Mouse (Mus musculus) ES-E14 (cell line): ENCODE measurements at regions not wholly inside any gene's neighbourhood (a gene's known extent, or its start where the extent isn't known, plus 50 kb on each side); places are given as distances from the start of the nearest gene placed in this dataset.

Experiments used
- DNase-seq: peaks from one replicate; pipeline ENCODE4 v3.0.0-alpha.2; 2013; ENCODE audit warnings: low read depth, low spot score
- H3K27ac ChIP-seq: 2 replicates; pipeline ENCODE4 v1.5.1; 2012; ENCODE audit warnings: low read depth, mild to moderate bottlenecking, low read length, moderate library complexity, mixed read lengths; ENCODE audit not compliant: poor library complexity, insufficient read depth, severe bottlenecking
- H3K36me3 ChIP-seq: 2 replicates; pipeline ENCODE4 v1.6.1; 2012; ENCODE audit warnings: mild to moderate bottlenecking, low read length, moderate library complexity, mixed read lengths; ENCODE audit not compliant: control insufficient read depth, poor library complexity, insufficient read depth, severe bottlenecking
- H3K4me1 ChIP-seq, 2 experiments: fragments of 150-350 bp in 1 of 2; sonication (generic) in 1 of 2; 2 replicates each; pipeline ENCODE4 v1.6.1; 2012; ENCODE audit warnings: low read length in 2 of 2, mild to moderate bottlenecking in 1 of 2, mixed read lengths in 1 of 2; ENCODE audit not compliant: control insufficient read depth in 2 of 2, insufficient read depth in 2 of 2, poor library complexity in 1 of 2
- H3K4me3 ChIP-seq, 2 experiments: fragments of 150-350 bp in 1 of 2; sonication (generic) in 1 of 2; 2 replicates each; pipeline ENCODE4 v1.5.1; 2012; ENCODE audit warnings: low read length in 2 of 2, low read depth in 1 of 2, mild to moderate bottlenecking in 1 of 2, mixed read lengths in 1 of 2; ENCODE audit not compliant: insufficient read depth in 1 of 2, poor library complexity in 1 of 2, severe bottlenecking in 1 of 2
- H3K9ac ChIP-seq: 2 replicates; pipeline ENCODE4 v1.6.1; 2012; ENCODE audit warnings: low read depth, mild to moderate bottlenecking, low read length, mixed read lengths; ENCODE audit not compliant: poor library complexity, insufficient read depth, severe bottlenecking
- H3K9me3 ChIP-seq: fragments of 150-350 bp; sonication (generic); 2 replicates; pipeline ENCODE4 v1.6.1; 2012; ENCODE audit warnings: low read depth, mild to moderate bottlenecking, low read length; ENCODE audit not compliant: control insufficient read depth, insufficient read depth
- CHD2 ChIP-seq: IDR thresholded peaks from 2 replicates; pipeline ENCODE4 v1.6.1; 2014; ENCODE audit warnings: mild to moderate bottlenecking, low read depth, low read length, inconsistent platforms
- HCFC1 ChIP-seq: IDR thresholded peaks from 2 replicates; pipeline ENCODE4 v1.6.1; 2012; ENCODE audit warnings: low read length, inconsistent platforms, borderline replicate concordance; ENCODE audit not compliant: insufficient read depth
- MAFK ChIP-seq: IDR thresholded peaks from 2 replicates; pipeline ENCODE4 v1.6.1; 2014; ENCODE audit warnings: mild to moderate bottlenecking, low read depth, low read length, inconsistent platforms; ENCODE audit not compliant: insufficient read depth
- ZC3H11A ChIP-seq: IDR thresholded peaks from 2 replicates; pipeline ENCODE4 v1.6.1; 2012; ENCODE audit warnings: low read depth, mild to moderate bottlenecking, inconsistent platforms, low read length, borderline replicate concordance
- ZNF384 ChIP-seq: IDR thresholded peaks from 2 replicates; pipeline ENCODE4 v1.6.1; 2012; ENCODE audit warnings: low read depth, low read length, inconsistent platforms
- in situ Hi-C, 2 experiments: fragments of 600-800 bp; cut with MboI; formaldehyde crosslinking; loops; one replicate each; pipeline ENCODE4 v1.15.1; 2025; ENCODE audit warnings: low sequenced_read_pairs in 2 of 2, inconsistent platforms in 1 of 2; ENCODE audit not compliant: unreplicated experiment in 2 of 2

DNA sequence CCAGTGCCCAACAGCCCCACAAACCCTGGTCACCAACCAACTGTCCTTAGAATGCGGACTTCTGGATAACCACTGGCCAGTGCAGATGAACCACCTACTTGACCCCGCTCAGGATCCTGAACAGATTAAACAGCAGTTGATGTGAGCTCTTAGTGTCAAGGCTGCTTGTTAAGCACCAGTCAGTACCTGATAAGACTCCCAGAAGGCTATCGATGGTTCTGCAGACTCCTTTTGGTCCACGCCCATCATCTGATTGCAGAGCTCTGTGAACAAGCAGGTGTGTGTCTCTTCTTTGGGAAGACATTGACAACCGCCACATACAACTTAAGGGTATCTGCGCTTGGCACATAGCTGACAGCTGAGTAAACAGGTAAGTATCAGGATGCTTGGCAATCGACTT lies 348.0 kb downstream of the Sox9 start:
- in situ Hi-C loops: no loop called here
- H3K4me3 ChIP-seq: no peak overlapping the region
- TF ChIP-seq HCFC1: no peak
- TF ChIP-seq ZNF384: no peak
- no peak for TF ChIP-seq ZC3H11A
- no peak for TF ChIP-seq MAFK

DNA sequence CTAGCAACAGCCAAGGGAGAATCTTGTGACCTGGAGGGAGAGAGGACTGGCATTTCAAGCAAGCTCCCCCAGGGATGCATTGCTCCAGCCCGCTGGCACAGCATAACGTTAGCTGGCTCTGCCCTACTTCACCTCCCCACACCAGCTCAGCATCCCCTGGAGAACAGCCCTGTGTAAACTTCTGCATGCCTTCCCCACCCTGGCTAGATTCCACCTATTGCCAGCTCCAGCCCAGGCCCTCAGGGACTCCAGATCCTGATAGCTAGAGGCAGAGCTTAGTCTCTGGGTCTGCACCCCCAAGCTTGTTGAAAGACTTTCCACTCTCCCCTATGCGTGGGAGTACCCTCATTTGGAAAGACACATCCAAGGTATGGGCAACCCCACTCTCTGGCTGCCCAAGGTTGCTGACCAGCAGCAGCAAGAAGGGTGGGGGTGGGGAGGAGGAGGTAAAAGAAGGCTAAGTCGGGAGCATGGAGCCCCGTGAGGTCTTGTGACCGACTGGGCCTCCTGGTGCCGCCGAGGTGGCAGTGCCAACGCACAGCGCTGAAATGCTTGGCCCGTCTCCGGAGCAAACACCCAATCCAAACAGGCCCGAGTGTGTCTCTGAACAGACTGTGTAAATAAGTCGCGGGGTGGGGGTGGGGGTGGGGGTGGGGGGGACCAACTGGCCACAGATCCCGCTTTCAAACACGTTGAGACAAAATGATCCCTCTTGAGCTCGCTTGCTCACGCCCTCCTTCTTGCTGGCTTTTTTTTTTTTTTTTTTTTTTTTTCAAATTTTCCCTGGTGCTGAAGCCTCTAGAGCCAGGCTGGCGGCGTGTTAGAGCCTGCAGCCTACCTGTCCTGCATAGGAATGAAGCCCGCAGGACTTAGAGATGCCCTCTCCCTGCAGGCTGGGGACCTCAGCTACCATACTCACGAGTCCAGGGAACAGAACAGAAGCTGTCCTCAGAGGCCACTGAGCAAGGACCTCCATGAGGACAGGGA lies 350.3 kb downstream of the Sox9 start:
- TF ChIP-seq MAFK (no peak), ZC3H11A (no peak), ZNF384 (peak; percentile 64; the same call in 1 of the 2 replicates), HCFC1 (no peak), CHD2 (no peak)
- Histone ChIP-seq H3K27ac (no peak overlapping the region), H3K4me1 (no peaks in the 10 kb centered on the region), H3K36me3 (no peaks in the 10 kb centered on the region), H3K4me3 (no peak overlapping the region), H3K9ac (no peak overlapping the region), H3K9me3 (no peaks in the 10 kb centered on the region)
- DNase-seq: no peak
- in situ Hi-C loops: no loop called here

More for the DNA sequence above, 348.0 kb downstream of the Sox9 start:
- DNase-seq: no peak
- Histone ChIP-seq H3K36me3 (no peaks in the 10 kb centered on the region), H3K4me1 (no peaks in the 10 kb centered on the region), H3K27ac (no peak overlapping the region), H3K9ac (no peak overlapping the region), H3K9me3 (no peaks in the 10 kb centered on the region)

DNA sequence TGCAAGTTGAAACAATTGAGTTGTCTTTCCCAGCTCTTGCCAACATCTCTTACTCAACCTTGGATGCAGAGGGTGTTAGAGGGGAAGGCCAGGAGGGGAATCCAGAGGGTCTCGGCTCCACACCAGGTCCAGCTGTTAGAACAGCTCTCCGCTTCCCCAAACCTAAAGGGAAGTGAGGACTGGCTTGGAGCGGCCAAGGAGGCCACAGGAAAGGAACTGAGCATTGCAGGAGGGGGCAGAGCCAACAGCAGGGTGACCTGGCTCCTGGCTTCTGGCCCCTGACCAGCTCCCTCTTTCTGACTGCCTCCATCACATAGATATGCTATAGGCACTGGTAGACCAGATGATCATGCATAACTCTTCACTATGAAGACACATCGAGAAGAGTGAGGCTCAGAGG lies 351.4 kb downstream of the Sox9 start:
- no peaks in the 10 kb centered on the region for H3K4me1 ChIP-seq
- H3K27ac ChIP-seq: no peak overlapping the region
- TF ChIP-seq ZNF384 (no peak), ZC3H11A (no peak), MAFK (no peak), HCFC1 (no peak), CHD2 (no peak)
- in situ Hi-C loops: no loop called here
- no peaks in the 10 kb centered on the region for H3K36me3 ChIP-seq
- no peaks in the 10 kb centered on the region for H3K9me3 ChIP-seq
- no peak for DNase-seq
- no peak overlapping the region for H3K4me3 ChIP-seq
- H3K9ac ChIP-seq: no peak overlapping the region

DNA sequence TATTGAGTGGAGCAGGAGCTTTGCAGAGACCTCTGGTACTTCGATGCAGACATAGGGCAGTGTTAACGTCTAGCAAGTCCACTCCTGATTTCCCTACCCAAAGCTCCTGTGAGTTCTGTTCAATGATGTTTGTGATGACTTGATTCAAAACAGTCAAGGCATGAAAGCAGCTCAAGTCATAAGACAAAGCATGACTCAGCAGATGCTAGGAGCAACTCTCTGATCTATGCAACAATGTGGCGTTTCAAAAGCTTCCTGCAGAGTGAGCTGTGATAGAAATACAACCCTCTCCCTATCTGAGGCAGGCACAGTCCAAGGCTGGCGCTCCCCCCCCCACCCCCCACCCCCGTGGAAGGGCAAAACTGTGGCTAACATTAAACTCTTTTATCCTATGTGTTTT lies 353.2 kb downstream of the Sox9 start:
- in situ Hi-C loops: no loop called here
- no peak overlapping the region for H3K4me3 ChIP-seq
- no peak overlapping the region for H3K9ac ChIP-seq
- no peaks in the 10 kb centered on the region for H3K4me1 ChIP-seq
- TF ChIP-seq ZC3H11A (no peak), HCFC1 (no peak), MAFK (peak; percentile 72)
- no peaks in the 10 kb centered on the region for H3K9me3 ChIP-seq
- no peak for DNase-seq
- no peak overlapping the region for H3K27ac ChIP-seq
- no peaks in the 10 kb centered on the region for H3K36me3 ChIP-seq

DNA sequence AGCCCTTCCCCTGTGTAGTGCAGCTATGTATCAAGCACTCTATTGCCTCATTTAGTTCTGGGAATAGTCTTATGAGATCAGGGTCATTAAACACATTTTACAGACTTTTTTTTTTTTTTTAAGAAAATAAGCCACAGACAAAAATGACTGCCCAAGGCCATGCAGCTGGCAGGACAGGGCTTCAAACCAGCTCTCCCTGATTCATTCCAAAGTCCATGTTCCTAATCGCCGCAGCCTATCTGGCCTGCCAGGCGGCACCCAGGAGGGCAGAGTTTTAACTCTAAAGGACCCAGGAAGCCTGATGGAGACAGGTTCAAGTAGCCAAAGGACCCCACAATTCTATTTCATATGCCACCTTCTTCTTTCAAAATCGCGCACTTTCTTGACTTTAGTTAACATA lies 356.4 kb downstream of the Sox9 start:
- H3K9me3 ChIP-seq: no peaks in the 10 kb centered on the region
- no peak overlapping the region for H3K27ac ChIP-seq
- H3K4me1 ChIP-seq: no peaks in the 10 kb centered on the region
- in situ Hi-C loops: no loop called here
- no peaks in the 10 kb centered on the region for H3K36me3 ChIP-seq
- H3K4me3 ChIP-seq: no peak overlapping the region
- TF ChIP-seq CHD2: no peak
- TF ChIP-seq ZC3H11A: no peak
- TF ChIP-seq ZNF384: no peak
- H3K9ac ChIP-seq: no peak overlapping the region
- no peak for DNase-seq
